Mouse (Mus musculus): ENCODE measurements at regions not wholly inside any gene's neighbourhood (a gene's known extent, or its start where the extent isn't known, plus 50 kb on each side); places are given as distances from the start of the nearest gene placed in this dataset.

- DNase-seq (ENCODE audit: low read depth, low spot score), result peak; percentile 56
These were observed 212.4 kb downstream of the Srbd1 start for GRCm38 (mm10) chr17:85932360-85933132.

GRCm38 (mm10) chr17:85931955-85932354 lies 213.0 kb downstream of the Srbd1 start:
- DNase-seq (ENCODE audit: low read depth, low spot score), result no peak

GRCm38 (mm10) chr17:85930789-85931188 lies 214.2 kb downstream of the Srbd1 start:
- DNase-seq (ENCODE audit: low read depth, low spot score), result no peak

GRCm38 (mm10) chr17:85930331-85930730 lies 214.6 kb downstream of the Srbd1 start:
- DNase-seq (ENCODE audit: low read depth, low spot score), result no peak

- no peak for DNase-seq (ENCODE audit: low read depth, low spot score)
These were observed 215.2 kb downstream of the Srbd1 start for GRCm38 (mm10) chr17:85929699-85930286.

GRCm38 (mm10) chr17:85928543-85928942 lies 216.4 kb downstream of the Srbd1 start:
- DNase-seq (ENCODE audit: low read depth, low spot score), result no peak

GRCm38 (mm10) chr17:85927261-85927660 lies 217.7 kb downstream of the Srbd1 start:
- no peak for DNase-seq (ENCODE audit: low read depth, low spot score)

GRCm38 (mm10) chr17:85926044-85926443 lies 218.9 kb downstream of the Srbd1 start:
- DNase-seq (ENCODE audit: low read depth, low spot score), result no peak

- no peak for DNase-seq (ENCODE audit: low read depth, low spot score)
These were observed 223.7 kb downstream of the Srbd1 start for GRCm38 (mm10) chr17:85921219-85921673.

- DNase-seq (ENCODE audit: low read depth, low spot score), result no peak
These were observed 225.1 kb downstream of the Srbd1 start for GRCm38 (mm10) chr17:85919868-85920267.

- DNase-seq (ENCODE audit: low read depth, low spot score), result no peak
These were observed 227.8 kb upstream of the Six2 start for GRCm38 (mm10) chr17:85915870-85916269.

- DNase-seq (ENCODE audit: low read depth, low spot score), result no peak
These were observed 226.0 kb upstream of the Six2 start for GRCm38 (mm10) chr17:85914062-85914461.

GRCm38 (mm10) chr17:85908709-85909108 lies 220.6 kb upstream of the Six2 start:
- DNase-seq (ENCODE audit: low read depth, low spot score), result no peak

- no peak for DNase-seq (ENCODE audit: low read depth, low spot score)
These were observed 218.6 kb upstream of the Six2 start for GRCm38 (mm10) chr17:85906597-85907187.

GRCm38 (mm10) chr17:85902575-85902974 lies 214.5 kb upstream of the Six2 start:
- no peak for DNase-seq (ENCODE audit: low read depth, low spot score)

GRCm38 (mm10) chr17:85899096-85899495 lies 211.0 kb upstream of the Six2 start:
- no peak for DNase-seq (ENCODE audit: low read depth, low spot score)

- DNase-seq (ENCODE audit: low read depth, low spot score), result no peak
These were observed 207.9 kb upstream of the Six2 start for GRCm38 (mm10) chr17:85895978-85896377.

- no peak for DNase-seq (ENCODE audit: low read depth, low spot score)
These were observed 203.2 kb upstream of the Six2 start for GRCm38 (mm10) chr17:85891243-85891642.

- DNase-seq (ENCODE audit: low read depth, low spot score), result no peak
These were observed 201.9 kb upstream of the Six2 start for GRCm38 (mm10) chr17:85889746-85890532.

- DNase-seq (ENCODE audit: low read depth, low spot score), result no peak
These were observed 200.7 kb upstream of the Six2 start for GRCm38 (mm10) chr17:85888568-85889398.

- DNase-seq (ENCODE audit: low read depth, low spot score), result no peak
These were observed 198.6 kb upstream of the Six2 start for GRCm38 (mm10) chr17:85886675-85887074.

Data from R1 (cell line).